Mouse (Mus musculus) embryo, embryonic 11 days (tissue): Measurements from ENCODE around the gene Rabgap1l.

Source experiments
- DNase-seq: peaks from one replicate; pipeline ENCODE4 v3.0.0-alpha.2; 2015

Rabgap1l gene

GRCm38 (mm10) chr1:160231013-160231412 lies 562.0 kb downstream of the Rabgap1l start:
- peak; percentile 77 for DNase-seq

DNA sequence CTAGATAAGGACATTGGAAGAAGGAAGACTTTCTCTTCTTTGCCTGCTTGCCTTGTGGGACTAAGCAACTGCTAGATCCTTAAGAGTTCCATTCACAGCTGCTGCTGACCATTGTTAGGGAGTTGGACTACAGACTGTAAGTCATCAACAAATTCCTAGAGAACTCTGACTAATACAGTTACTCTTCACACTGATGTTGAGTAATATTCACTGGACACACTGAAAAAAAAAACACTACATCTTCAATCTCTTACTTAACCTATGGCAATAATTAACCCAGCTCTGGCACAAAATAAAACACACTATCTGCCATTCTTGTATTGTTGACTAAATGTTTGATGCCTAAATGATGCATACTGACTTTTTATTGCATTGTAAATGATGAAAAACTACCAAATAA lies 565.2 kb downstream of the Rabgap1l start:
- no peak for DNase-seq

DNA sequence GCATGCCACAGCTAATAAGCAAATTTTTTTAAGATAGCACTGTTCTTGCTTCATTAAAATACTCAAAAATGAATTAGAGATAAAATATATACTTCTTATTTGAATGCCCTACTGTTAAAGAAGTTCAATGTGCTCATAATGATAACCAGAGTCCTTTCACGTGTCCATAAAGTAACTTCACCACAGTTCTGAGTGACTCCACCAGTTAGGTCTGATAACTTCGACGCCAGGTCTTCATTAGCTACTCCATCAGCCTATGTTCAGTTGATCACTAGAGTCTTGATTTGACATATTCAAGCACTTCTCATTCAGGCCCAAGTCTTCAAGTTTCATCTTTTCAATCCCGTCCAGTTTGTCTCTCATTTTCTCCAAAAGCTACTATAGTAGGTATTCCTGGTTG lies 565.8 kb downstream of the Rabgap1l start:
- no peak for DNase-seq

GRCm38 (mm10) chr1:160224093-160224492 lies 568.9 kb downstream of the Rabgap1l start:
- DNase-seq, result no peak

DNA sequence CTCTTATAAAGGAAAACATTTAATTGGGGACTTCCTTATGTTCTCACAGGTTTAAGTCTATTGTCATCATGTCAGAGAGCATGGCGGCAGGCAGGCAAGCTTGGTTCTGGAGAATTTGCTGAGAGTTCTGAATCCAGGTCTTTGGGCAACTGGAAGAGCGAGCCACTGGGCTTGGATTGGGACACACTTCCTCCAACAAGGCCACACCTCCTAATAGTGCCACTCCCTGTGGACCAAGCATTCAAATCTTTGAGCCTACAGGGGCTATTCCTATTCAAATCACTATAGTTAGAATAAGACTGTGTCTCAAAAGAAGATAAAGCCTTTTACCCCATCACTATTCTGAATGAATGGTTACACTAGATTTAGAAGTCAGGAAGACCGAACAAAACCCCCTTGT lies 575.1 kb downstream of the Rabgap1l start:
- no peak for DNase-seq

DNA sequence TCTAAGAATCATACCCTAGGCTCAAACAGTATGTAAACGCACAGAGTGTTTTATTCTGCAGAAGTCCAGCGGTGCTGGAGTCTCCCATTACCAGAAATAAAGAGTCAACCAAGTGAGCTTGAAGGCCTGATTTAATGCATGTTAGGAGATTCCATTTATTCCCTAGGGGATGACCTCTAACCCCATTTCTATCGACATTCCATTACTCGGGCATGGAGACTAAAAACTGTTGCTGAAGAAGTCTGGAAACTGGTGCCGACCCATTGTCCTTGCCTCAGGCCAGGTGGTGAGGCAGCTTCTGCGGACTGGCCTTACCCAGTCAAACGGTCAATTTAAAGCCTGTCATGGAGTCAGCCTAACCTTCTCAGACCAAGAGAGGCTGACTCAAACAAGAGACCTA lies 578.8 kb downstream of the Rabgap1l start:
- DNase-seq, result peak; percentile 19

DNA sequence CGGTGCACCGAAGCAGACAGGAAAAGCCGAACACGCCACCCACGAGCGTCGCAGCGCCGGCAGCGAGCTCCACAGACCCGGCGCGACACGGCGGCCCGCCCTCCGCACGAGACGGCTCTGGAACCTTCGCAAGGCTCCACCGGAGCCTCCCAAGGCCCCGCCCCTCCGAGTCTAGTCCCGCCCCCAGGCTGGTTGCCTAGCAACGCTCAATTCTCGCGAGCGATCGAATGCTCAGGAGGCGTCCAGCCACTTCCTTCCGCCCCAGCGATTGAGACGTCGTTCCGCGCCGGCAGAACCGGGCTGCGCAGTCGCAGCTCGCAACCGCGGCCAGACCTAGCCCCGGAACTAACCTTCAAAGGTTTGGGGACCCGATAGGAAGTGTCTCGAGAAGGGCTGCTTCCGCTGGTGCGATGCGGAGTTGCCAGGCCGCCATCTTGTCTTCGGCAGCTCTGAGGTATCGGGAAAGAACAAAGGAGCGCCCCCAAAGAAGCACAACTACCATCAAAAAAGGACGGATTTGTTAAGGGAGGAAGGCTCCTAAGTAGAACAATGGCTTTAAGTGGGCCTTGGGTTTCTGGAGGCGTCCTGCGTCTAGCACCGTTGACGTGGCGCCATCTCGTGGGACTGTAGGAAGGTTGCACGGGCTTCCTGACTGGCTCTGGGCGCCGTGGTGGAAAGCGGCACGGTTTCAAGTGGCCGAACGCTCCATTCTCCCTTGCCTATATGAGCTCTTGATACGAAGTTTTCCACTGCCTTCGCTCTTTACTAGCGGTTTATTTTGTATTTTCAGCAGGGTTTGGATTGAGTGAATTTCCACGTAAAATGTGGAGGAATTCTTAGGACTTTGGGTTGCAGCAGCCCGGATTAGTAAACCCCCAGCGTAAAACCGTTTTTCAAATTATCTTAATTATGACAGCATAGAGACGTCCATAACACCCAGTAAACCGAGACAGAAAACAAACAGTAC lies 580.0 kb downstream of the Rabgap1l start, which contains the start of gene Cacybp:
Gene Cacybp, minus strand, starts transcription at position 173 of the 967 bp plus-strand sequence.
- DNase-seq, result peak; percentile 98

GRCm38 (mm10) chr1:160212123-160212691 lies 580.8 kb downstream of the Rabgap1l start:
- no peak for DNase-seq

- DNase-seq, result peak; percentile 23
These were observed 581.4 kb downstream of the Rabgap1l start for GRCm38 (mm10) chr1:160211597-160212122.

- DNase-seq, result no peak
These were observed 582.4 kb downstream of the Rabgap1l start for GRCm38 (mm10) chr1:160210566-160210965.

DNA sequence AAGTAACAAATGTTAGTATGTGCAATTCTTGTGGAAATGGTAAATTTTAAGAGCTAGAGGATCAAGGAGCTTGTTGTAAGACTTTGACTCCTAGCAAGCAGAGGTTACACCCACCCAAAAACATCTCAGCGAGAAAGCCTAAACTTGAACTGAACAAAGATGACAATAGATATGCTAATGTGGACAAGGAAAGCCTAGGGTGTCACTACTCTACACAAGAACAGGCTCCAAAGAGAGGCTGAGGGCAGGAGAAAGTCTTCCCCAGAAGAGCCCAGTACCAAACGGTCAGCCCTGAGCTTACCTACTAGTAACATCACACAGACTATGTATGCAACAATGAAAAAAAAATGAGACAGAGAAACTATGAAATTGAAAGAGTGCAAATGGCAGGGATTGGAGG lies 583.2 kb downstream of the Rabgap1l start:
- DNase-seq, result no peak

DNA sequence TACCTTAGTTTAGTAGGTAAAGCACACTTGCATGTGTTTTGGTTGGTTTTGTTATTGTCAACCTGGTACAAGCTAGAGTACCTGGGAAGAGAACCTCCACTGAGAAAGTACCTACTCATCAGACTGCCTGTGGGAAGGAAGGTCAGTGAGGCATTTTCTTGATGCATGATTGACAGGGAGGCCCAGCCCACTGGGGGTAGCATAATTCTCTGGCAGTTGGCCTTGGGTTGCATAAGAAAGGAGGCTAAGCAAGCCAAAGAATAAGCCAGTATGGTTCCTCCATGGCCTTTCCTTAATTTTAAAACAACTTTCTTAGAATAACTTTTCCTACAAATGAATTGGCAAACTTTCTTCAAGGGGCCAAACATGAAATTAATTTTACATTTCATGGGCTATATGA lies 587.5 kb downstream of the Rabgap1l start:
- no peak for DNase-seq

- DNase-seq, result no peak
These were observed 597.7 kb downstream of the Rabgap1l start for GRCm38 (mm10) chr1:160195337-160195663.

DNA sequence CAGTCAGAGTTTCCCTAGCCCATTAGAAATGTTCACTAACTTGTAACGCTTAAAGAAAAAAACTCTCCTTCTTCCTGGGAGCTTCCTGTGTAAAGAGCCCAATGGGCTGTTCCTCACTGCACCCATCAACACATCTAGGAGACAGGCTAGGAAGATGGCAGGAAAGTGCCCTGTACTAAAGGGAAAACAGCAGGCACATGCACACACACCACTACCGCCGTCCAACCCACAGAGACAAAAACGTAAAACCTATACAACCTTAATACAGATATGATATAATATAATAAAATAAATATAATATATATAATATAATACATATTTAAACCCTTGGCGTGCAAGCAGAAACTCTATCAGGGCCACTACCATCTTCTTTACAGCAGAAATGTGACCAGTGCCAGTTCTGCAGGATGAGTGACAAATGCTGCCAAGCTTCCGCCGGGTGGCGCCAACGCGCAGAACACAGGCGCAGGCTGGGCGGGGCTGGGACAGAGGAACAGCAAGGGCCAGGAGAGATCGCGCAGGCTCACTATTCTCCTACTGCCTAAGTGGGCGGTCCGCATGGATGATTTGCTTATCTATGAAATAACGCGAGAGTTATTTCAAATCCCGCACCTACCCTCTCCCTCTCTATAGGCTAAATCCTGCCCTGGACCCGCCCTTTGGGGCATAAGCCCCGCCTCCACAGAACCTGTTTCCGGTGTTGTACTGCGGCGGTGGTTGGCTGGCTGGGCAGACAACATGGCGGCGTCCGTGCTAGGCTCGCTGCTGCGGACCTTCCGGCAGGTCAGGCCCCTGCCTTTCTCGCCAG lies 598.3 kb downstream of the Rabgap1l start, which contains the start of gene Mrps14:
Gene Mrps14, plus strand, starts transcription at position 687 of the 808 bp plus-strand sequence.
- peak; percentile 98 for DNase-seq

DNA sequence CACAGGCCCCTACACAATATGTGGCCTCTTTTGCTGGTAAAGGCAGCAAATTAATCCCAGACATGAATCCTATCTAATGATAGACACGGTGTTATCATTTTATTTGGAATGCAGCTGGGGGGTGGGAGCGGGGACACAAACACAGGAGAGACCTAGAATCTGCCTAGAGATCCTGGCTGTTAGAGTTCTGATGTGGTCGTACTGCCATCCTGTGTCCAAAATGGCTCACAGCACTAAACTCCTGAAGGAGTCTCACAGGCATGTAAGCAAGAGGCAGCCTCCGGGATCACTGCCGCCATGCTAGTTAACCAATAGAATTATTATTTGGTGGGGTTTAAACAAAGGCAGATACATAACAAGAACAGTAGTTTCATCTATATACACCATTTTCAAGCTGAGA lies 608.5 kb downstream of the Rabgap1l start:
- peak; percentile 71 for DNase-seq

- DNase-seq, result no peak
These were observed 611.8 kb downstream of the Rabgap1l start for GRCm38 (mm10) chr1:160181216-160181615.

- DNase-seq, result no peak
These were observed 616.1 kb downstream of the Rabgap1l start for GRCm38 (mm10) chr1:160176903-160177302.
